Mouse (Mus musculus) cerebellum, adult 2 months (tissue): ENCODE results near the gene Morn2.

ENCODE experiments used
- CTCF ChIP-seq: fragments of 200-500 bp; IDR thresholded peaks from 2 replicates; pipeline ENCODE4 v1.5.1; 2011; ENCODE audit warnings: low read depth, mild to moderate bottlenecking, control low read depth, low read length, moderate library complexity, borderline replicate concordance; ENCODE audit not compliant: insufficient read depth
- POLR2A ChIP-seq: fragments of 200-500 bp; IDR thresholded peaks from 2 replicates; pipeline ENCODE4 v1.6.1; 2011; ENCODE audit warnings: low read length, control low read depth, borderline replicate concordance; ENCODE audit not compliant: insufficient read depth

DNA sequence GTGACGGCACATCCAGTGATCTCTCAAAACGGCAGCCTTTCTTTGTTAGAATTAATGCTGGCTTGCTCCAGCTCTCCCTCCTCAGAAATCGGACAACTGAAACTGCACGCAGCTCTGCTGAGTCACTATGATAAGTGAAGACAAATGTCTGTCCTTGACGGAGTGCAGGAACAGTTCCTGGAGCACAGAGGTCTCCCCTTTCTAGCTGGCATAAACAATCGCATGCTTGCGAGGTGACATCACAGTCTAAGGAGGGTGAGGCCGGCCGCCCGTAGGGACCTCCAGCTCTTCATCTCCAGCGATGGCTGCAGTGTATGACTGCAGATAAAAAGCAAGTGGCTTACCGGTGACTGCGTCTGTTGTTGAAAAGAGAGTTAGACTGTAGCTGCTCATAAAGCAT lies 34.8 kb upstream of the Morn2 start:
- TF ChIP-seq CTCF (no peak), POLR2A (no peak)
